Mouse (Mus musculus): Measurements from ENCODE around the gene Prlr.

DNA sequence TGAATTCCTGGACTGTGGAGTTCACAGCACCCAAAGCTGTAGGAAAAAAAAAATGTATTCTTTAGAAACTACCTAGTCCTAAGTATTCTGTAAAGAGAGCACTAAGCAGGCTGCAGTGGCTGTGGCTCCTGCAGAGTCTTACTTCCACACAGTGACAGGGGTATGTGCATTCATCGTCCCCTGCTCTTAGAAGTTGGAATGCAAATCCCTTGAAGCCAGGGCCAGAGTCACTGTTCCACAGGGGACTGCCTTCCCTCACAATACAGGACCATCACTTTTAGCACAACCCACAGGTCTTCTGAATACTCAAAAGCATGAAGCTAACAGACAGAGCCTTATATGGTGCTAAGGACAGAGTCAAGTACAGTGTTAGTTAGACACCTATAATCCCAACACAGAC lies 75.5 kb downstream of the Prlr start:
- TF ChIP-seq CTCF (IDR thresholded peaks at IDR 0.05; ENCODE audit: low read depth) = no peak
- TF ChIP-seq EP300 (optimal IDR thresholded peaks at IDR 0.05) = no peak
